Mouse (Mus musculus): ENCODE data around the gene Gucy2c. TPM values are rescaled to one million over a fixed set of nuclear protein-coding genes. Genes with fewer than 3 reads are reported as not detected.

Gene Gucy2c
- polyA plus RNA-seq, 1 experiment: 0.34 TPM

DNA sequence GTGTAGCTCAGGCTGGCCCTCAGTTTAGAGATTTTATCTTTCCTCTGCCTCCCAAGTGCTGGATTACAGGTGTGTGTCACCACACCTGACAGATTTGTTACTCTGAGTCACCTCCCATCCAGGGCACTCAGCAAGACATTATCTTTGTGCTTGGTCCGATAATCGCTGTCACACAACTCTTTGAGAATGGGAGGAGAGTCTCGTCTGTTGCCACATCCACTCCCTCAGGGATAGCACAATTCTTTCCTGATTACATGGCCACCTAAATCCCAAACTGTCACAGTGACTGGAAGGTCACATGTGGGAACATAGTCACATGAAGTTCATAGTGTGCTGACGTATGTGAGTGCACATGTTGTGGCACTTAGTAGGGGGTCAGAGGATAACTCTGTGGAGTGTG lies 123.3 kb downstream of the Gucy2c start:
- DNase-seq (ENCODE audit: low read depth): no peak
- TF ChIP-seq POLR2A (IDR thresholded peaks at IDR 0.05; ENCODE audit: borderline replicate concordance, extremely low read depth, insufficient read depth, insufficient read length, poor library complexity, severe bottlenecking) (no peak), CTCF (IDR thresholded peaks at IDR 0.05; ENCODE audit: borderline replicate concordance, extremely low read depth, insufficient read depth, insufficient read length) (no peak)

DNA sequence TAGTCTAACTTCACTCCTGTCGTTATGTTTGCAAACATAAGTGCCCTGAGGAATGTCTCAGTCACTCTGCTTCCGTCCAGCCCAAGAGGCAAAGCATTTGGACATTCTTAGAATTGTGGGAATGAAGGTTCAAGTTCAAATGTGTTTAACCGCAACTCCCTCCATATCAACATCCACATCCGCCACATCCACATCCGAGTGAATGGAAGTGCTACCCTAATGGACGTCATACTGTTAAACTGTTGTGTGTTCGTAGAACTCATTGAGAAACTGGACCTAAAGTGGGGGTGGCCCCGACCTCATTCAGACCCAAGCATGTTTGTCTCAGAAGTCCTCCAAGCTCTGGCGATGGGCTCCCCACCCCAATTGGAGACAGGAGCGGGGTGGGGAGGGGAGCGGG lies 125.8 kb downstream of the Gucy2c start:
- TF ChIP-seq CTCF (IDR thresholded peaks at IDR 0.05; ENCODE audit: borderline replicate concordance, extremely low read depth, insufficient read depth, insufficient read length) (no peak), POLR2A (IDR thresholded peaks at IDR 0.05; ENCODE audit: borderline replicate concordance, extremely low read depth, insufficient read depth, insufficient read length, poor library complexity, severe bottlenecking) (no peak)
- no peak for DNase-seq (ENCODE audit: low read depth)

DNA sequence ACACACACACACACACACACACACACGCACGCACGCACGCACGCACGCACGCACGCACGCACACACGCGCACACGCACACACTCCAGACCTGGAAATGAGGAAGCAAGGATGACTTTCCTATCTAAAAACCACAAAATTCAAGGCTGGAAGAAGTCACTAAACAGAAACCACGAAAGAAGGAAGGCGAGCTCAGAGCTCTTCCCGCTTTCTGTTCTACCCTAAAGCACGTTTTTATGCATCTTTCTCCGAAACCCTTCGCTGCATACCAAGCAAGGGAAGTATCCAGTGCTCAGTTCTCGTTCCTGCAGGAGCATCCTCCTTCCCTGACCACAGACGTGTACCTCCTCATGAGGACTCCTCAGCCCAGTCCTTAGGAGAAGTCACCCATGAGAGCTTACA lies 127.1 kb downstream of the Gucy2c start:
- TF ChIP-seq POLR2A (IDR thresholded peaks at IDR 0.05; ENCODE audit: borderline replicate concordance, extremely low read depth, insufficient read depth, insufficient read length, poor library complexity, severe bottlenecking): no peak
- no peak for TF ChIP-seq CTCF (IDR thresholded peaks at IDR 0.05; ENCODE audit: borderline replicate concordance, extremely low read depth, insufficient read depth, insufficient read length)
- DNase-seq (ENCODE audit: low read depth): no peak

DNA sequence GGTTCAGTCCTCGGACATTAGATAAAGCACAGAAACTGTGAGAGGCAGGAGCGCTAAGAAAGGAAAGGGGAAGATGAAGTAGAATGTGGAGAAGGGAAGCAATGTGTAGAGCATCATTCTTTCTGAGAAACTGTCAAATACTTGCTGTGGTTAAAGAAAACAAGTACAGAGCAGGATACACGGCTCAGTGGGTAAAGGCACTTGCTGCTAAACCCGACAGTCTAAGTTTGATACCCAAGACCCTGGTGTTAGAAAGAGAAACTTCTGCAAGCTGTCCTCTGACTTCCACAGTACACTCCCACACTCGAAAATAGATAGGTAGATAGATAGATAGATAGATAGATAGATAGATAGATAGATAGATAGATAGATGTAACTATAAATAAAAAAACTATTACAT lies 128.2 kb downstream of the Gucy2c start:
- DNase-seq (ENCODE audit: low read depth): no peak
- TF ChIP-seq CTCF (IDR thresholded peaks at IDR 0.05; ENCODE audit: borderline replicate concordance, extremely low read depth, insufficient read depth, insufficient read length) (no peak), POLR2A (IDR thresholded peaks at IDR 0.05; ENCODE audit: borderline replicate concordance, extremely low read depth, insufficient read depth, insufficient read length, poor library complexity, severe bottlenecking) (no peak)

DNA sequence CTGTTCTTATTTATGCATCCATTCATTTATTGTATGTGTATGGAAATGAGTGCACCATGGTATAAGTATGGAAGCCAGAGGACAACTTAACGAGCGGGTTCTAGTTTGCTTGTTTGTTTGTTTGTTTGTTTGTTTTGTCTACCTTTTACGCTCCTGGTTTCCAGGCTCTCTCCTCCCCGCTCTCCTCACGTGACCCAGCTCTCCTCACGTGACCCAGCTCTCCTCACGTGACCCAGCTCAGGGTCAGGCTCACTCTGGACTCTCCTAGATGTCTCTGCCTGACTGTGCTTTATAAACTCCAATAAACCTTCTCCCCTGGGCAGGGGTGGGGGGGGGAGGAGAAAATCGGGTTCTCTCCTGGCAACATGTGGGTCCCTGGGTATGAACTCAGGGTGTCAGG lies 130.9 kb downstream of the Gucy2c start:
- TF ChIP-seq POLR2A (IDR thresholded peaks at IDR 0.05; ENCODE audit: borderline replicate concordance, extremely low read depth, insufficient read depth, insufficient read length, poor library complexity, severe bottlenecking) (no peak), CTCF (IDR thresholded peaks at IDR 0.05; ENCODE audit: borderline replicate concordance, extremely low read depth, insufficient read depth, insufficient read length) (no peak)
- no peak for DNase-seq (ENCODE audit: low read depth)

DNA sequence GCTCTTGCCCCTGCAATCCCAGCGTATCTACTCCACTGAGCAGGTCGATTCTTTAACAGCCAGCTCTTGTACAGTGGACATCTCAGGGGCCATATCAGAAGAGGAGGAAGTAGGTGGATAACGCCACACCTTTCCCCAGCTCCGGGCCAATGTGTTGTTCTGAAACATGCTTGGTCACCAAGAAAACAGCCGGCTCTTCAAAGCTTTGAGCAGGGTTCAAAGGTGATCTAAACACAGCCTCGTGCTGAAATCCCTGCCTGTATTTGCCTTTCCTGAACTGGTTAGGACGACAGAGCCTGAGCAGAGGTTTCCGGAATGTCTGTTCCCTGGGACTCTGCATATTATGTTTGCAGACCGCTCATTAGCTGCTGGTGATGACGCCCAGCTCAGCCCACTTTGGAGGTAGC lies 134.1 kb downstream of the Gucy2c start:
- TF ChIP-seq CTCF (IDR thresholded peaks at IDR 0.05; ENCODE audit: borderline replicate concordance, extremely low read depth, insufficient read depth, insufficient read length): no peak
- no peak for TF ChIP-seq POLR2A (IDR thresholded peaks at IDR 0.05; ENCODE audit: borderline replicate concordance, extremely low read depth, insufficient read depth, insufficient read length, poor library complexity, severe bottlenecking)
- DNase-seq (ENCODE audit: low read depth): no peak

Other genes with a start within 250 kb of the Gucy2c start
- 0.72 and 1.2 TPM in 2 replicates for gene Plbd1, start 119.8 kb downstream of the Gucy2c start, polyA plus RNA-seq (2012; rRNA removed)
- 1.5 and 1.7 TPM in 2 replicates for gene Hist4h4, start 22.6 kb upstream of the Gucy2c start, polyA plus RNA-seq (2012; rRNA removed)
- 76.9 and 114 TPM in 2 replicates for gene H2afj, start 26.5 kb upstream of the Gucy2c start, polyA plus RNA-seq (2012; rRNA removed)
- gene BC049715, start 45.9 kb upstream of the Gucy2c start, polyA plus RNA-seq (2012; rRNA removed): 0.49 and 0.51 TPM in 2 replicates
- gene Wbp11, start 46.5 kb upstream of the Gucy2c start, polyA plus RNA-seq (2012; rRNA removed): 64.3 and 81.9 TPM in 2 replicates
- gene Smco3, start 53.7 kb upstream of the Gucy2c start, polyA plus RNA-seq (2012; rRNA removed): 0.43 and 0.63 TPM in 2 replicates
- 0.18 and 0.41 TPM in 2 replicates for gene Art4, start 76.0 kb upstream of the Gucy2c start, polyA plus RNA-seq (2012; rRNA removed)
- 8.8 and 11.5 TPM in 2 replicates for gene Mgp, start 94.1 kb upstream of the Gucy2c start, polyA plus RNA-seq (2012; rRNA removed)
- 0.08 and 0.21 TPM in 2 replicates for gene Erp27, start 140.4 kb upstream of the Gucy2c start, polyA plus RNA-seq (2012; rRNA removed)
- gene Pde6h, start 142.1 kb upstream of the Gucy2c start, polyA plus RNA-seq (2012; rRNA removed): 0.14 TPM in 1 of 2 replicates, not detected in the other
- 17.3 and 23.0 TPM in 2 replicates for gene Arhgdib, start 160.1 kb upstream of the Gucy2c start, polyA plus RNA-seq (2012; rRNA removed)

Measured in brain, embryonic 14.5 days (tissue).